ENCODE assay signal across 25 mouse cellular contexts in genomic region chr4:101505966-101506365, GRCm38 (mm10). TPM values are rescaled to one million over a fixed set of nuclear protein-coding genes. Genes with fewer than 3 reads are reported as not detected.
"Had no signal": no experiment of that assay in that cellular context is flagged by ENCODE, and none has a peak within 500 bp of the region (broad histone marks: within the 10 kb centered on the region; RNA-seq: fewer than 3 reads in every experiment).

No protein-coding gene starts in this region.

- H3K4me1 ChIP-seq: liver, embryonic 12.5 days had no signal

- DNase-seq: kidney, postnatal 14 days; kidney, postnatal 4 days; layer of hippocampus, adult 9-11 months; liver; lung, adult 18-20 months; lung, postnatal 10 days; lung, postnatal 36 days; right cerebral cortex, postnatal 25 days; spleen, adult 18-20 months; thymus, postnatal 25 days had no signal

- H3K27me3 ChIP-seq: neural tube, embryonic 13.5 days had no signal

- H3K27ac ChIP-seq: layer of hippocampus, adult 2 months; limb, embryonic 10.5 days; limb, embryonic 13.5 days; liver, embryonic 12.5 days; liver, embryonic 15.5 days; lung, embryonic 15.5 days; midbrain, embryonic 10.5 days; midbrain, embryonic 13.5 days; neural tube, embryonic 13.5 days; stomach, embryonic 15.5 days had no signal

- H3K4me2 ChIP-seq: limb, embryonic 13.5 days; liver, embryonic 12.5 days; liver, embryonic 15.5 days; lung, embryonic 15.5 days; midbrain, embryonic 13.5 days; neural tube, embryonic 13.5 days; stomach, embryonic 15.5 days had no signal

- H3K9me3 ChIP-seq: limb, embryonic 10.5 days; limb, embryonic 13.5 days; liver, embryonic 12.5 days; liver, embryonic 15.5 days; lung, embryonic 15.5 days; midbrain, embryonic 10.5 days; midbrain, embryonic 13.5 days; neural tube, embryonic 13.5 days; stomach, embryonic 15.5 days had no signal

- H3K9ac ChIP-seq: limb, embryonic 13.5 days; liver, embryonic 12.5 days; liver, embryonic 15.5 days; lung, embryonic 15.5 days; midbrain, embryonic 13.5 days; neural tube, embryonic 13.5 days; stomach, embryonic 15.5 days had no signal

- H3K36me3 ChIP-seq: limb, embryonic 10.5 days; limb, embryonic 13.5 days; liver, embryonic 12.5 days; liver, embryonic 15.5 days; lung, embryonic 15.5 days; midbrain, embryonic 10.5 days; midbrain, embryonic 13.5 days; neural tube, embryonic 13.5 days; stomach, embryonic 15.5 days had no signal

- ATAC-seq: liver, embryonic 12.5 days; midbrain, embryonic 13.5 days; midbrain, embryonic 16.5 days had no signal

- H3K4me3 ChIP-seq: layer of hippocampus, adult 2 months; limb, embryonic 10.5 days; limb, embryonic 13.5 days; liver, embryonic 12.5 days; liver, embryonic 15.5 days; lung, embryonic 15.5 days; megakaryocyte, embryonic 14.5 days; midbrain, embryonic 10.5 days; midbrain, embryonic 13.5 days; myocyte; neural tube, embryonic 13.5 days; stomach, embryonic 15.5 days had no signal

RNA-seq across cellular contexts. Expression of gene Dnajc6, which starts 9.5 kb away (rescaled TPM):
- total RNA-seq: monocyte, adult 5-6 weeks; neutrophil, adult 5-6 weeks had no signal
